Comparison of ENCODE assay signal across 8 mouse cellular contexts in genomic region chr7:12874301-12874700, GRCm38 (mm10). TPM values are rescaled to one million over a fixed set of nuclear protein-coding genes. Genes with fewer than 3 reads are reported as not detected.
DNase-seq lines count a peak whose midpoint lies in the region; ATAC-seq and TF ChIP-seq lines count a peak whose summit lies in the region.
"Had no signal": no experiment of that assay in that cellular context is flagged by ENCODE, and none has a peak within 500 bp of the region (broad histone marks: within the 10 kb centered on the region; RNA-seq: fewer than 3 reads in every experiment).

No protein-coding gene starts in this region.

- H3K79me2 ChIP-seq in CH12.LX (replicated peaks; ENCODE audit: control insufficient read depth, extremely low read depth, insufficient read depth, poor library complexity, severe bottlenecking): no peaks in the 10 kb centered on the region

- H3K27me3 ChIP-seq in intestine, postnatal 0 days (replicated peaks; ENCODE audit: control insufficient read depth, insufficient read depth, low read length): no peaks in the 10 kb centered on the region
- no peaks in the 10 kb centered on the region for H3K27me3 ChIP-seq in intestine, embryonic 15.5 days (replicated peaks)
- peaks cover 14% of the 10 kb centered on the region for H3K27me3 ChIP-seq in CH12.LX (replicated peaks)
- H3K27me3 ChIP-seq: midbrain, embryonic 12.5 days had no signal

- no peak overlapping the region for H3K27ac ChIP-seq in intestine, postnatal 0 days (ENCODE audit: low read depth, low read length)
- H3K27ac ChIP-seq in intestine, embryonic 15.5 days: no peak overlapping the region
- no peak overlapping the region for H3K27ac ChIP-seq in CH12.LX (ENCODE audit: insufficient read depth, low read depth)
- H3K27ac ChIP-seq: midbrain, embryonic 12.5 days had no signal

- no peaks in the 10 kb centered on the region for H3K9me3 ChIP-seq in intestine, postnatal 0 days (ENCODE audit: control insufficient read depth)
- H3K9me3 ChIP-seq in intestine, embryonic 15.5 days: no peaks in the 10 kb centered on the region; the same call in 1 of the 2 replicates
- peaks cover 5% of the 10 kb centered on the region for H3K9me3 ChIP-seq in CH12.LX (replicated peaks; ENCODE audit: low read length)

- dilution Hi-C loops in CH12.LX (cut with MboI; ENCODE audit: extremely low pct_ligation_motif_present, extremely low pct_unique_long_range_greater_than_20kb, low sequenced_read_pairs): no loop called here

- no peak for ATAC-seq in intestine, postnatal 0 days
- ATAC-seq in intestine, embryonic 15.5 days: no peak

- 19% methylated on average over 3 of the region's 3 CpGs for WGBS in intestine, postnatal 0 days
- 20% methylated on average over 3 of the region's 3 CpGs for WGBS in intestine, embryonic 15.5 days

- no peak for TF ChIP-seq POLR2A in CH12.LX (IDR thresholded peaks at IDR 0.05; ENCODE audit: low read depth, low read length)

- peak; percentile 67 for TF ChIP-seq CTCF in intestine, postnatal 0 days (IDR thresholded peaks at IDR 0.05; ENCODE audit: low read depth)
- TF ChIP-seq CTCF in CH12.LX (conservative IDR thresholded peaks at IDR 0.05 in 1 of 2, IDR thresholded peaks at IDR 0.05 in 1 of 2; ENCODE audit: low read depth in 2 of 2, low read length in 2 of 2): peak; percentile 29 to 72; a peak in 3 of 4 replicates

- no peak overlapping the region for H3K4me2 ChIP-seq in intestine, postnatal 0 days (replicated peaks; ENCODE audit: low read depth)
- no peak overlapping the region for H3K4me2 ChIP-seq in intestine, embryonic 15.5 days (replicated peaks)
- H3K4me2 ChIP-seq in CH12.LX (ENCODE audit: insufficient read depth, low read depth, poor library complexity, severe bottlenecking): no peak overlapping the region
- H3K4me2 ChIP-seq: midbrain, embryonic 12.5 days had no signal

- H3K4me3 ChIP-seq in intestine, postnatal 0 days (ENCODE audit: low read depth, low read length): no peak overlapping the region
- H3K4me3 ChIP-seq in intestine, embryonic 15.5 days (replicated peaks): no peak overlapping the region
- no peak overlapping the region for H3K4me3 ChIP-seq in CH12.LX (replicated peaks in 1 of 3; ENCODE audit: low read depth in 2 of 3, low read length in 2 of 3, poor library complexity in 1 of 3)
- H3K4me3 ChIP-seq: midbrain, embryonic 12.5 days had no signal

- peak; percentile 67 for TF ChIP-seq RAD21 in CH12.LX (IDR thresholded peaks at IDR 0.05; ENCODE audit: low read depth, low read length)

- in situ Hi-C loops in CH12.LX (cut with MboI; ENCODE audit: low pct_ligation_motif_present, low pct_unique_long_range_greater_than_20kb, low sequenced_read_pairs): no loop called here

- TF ChIP-seq EP300 in CH12.LX (IDR thresholded peaks at IDR 0.05; ENCODE audit: low read length): no peak

- H3K4me1 ChIP-seq in intestine, postnatal 0 days (replicated peaks; ENCODE audit: control insufficient read depth, insufficient read depth, low read length): no peaks in the 10 kb centered on the region
- H3K4me1 ChIP-seq in intestine, embryonic 15.5 days (replicated peaks): no peaks in the 10 kb centered on the region
- no peaks in the 10 kb centered on the region for H3K4me1 ChIP-seq in CH12.LX (ENCODE audit: control insufficient read depth in 1 of 2, insufficient read depth in 2 of 2)
- H3K4me1 ChIP-seq: midbrain, embryonic 12.5 days had no signal

- DNase-seq in A20 (ENCODE audit: low read depth, low spot score): peak; percentile 59
- DNase-seq in CH12.LX (ENCODE audit: extremely low read depth): peak; percentile 60
- peak; percentile 40 for DNase-seq in forelimb bud, embryonic 11.5 days (ENCODE audit: low read depth, low spot score)
- DNase-seq in spleen, postnatal 4 days (ENCODE audit: low spot score in 2 of 2): no peak
- DNase-seq in cerebellum, adult 8-10 months: no peak

- no peaks in the 10 kb centered on the region for H3K36me3 ChIP-seq in intestine, postnatal 0 days (ENCODE audit: control insufficient read depth, insufficient read depth)
- H3K36me3 ChIP-seq in intestine, embryonic 15.5 days: no peaks in the 10 kb centered on the region
- H3K36me3 ChIP-seq in CH12.LX (replicated peaks in 1 of 2; ENCODE audit: control insufficient read depth in 1 of 2, insufficient read depth in 1 of 2, low read length in 1 of 2): no peaks in the 10 kb centered on the region
- H3K36me3 ChIP-seq: midbrain, embryonic 12.5 days had no signal

- no peak overlapping the region for H3K9ac ChIP-seq in intestine, postnatal 0 days (ENCODE audit: low read depth, low read length)
- no peak overlapping the region for H3K9ac ChIP-seq in intestine, embryonic 15.5 days
- H3K9ac ChIP-seq in CH12.LX (ENCODE audit: insufficient read depth, low read depth): no peak overlapping the region
- H3K9ac ChIP-seq: midbrain, embryonic 12.5 days had no signal

TF ChIP-seq in CH12.LX, 34 proteins besides CTCF, POLR2A, EP300 and RAD21:
- TF ChIP-seq SMC3 (IDR thresholded peaks at IDR 0.05; ENCODE audit: low read depth, low read length) (peak; percentile 46), MXI1 (IDR thresholded peaks at IDR 0.05; ENCODE audit: low read depth, low read length) (no peak)

RNA-seq across cellular contexts. Expression of gene Zfp128, which starts 6.7 kb away (rescaled TPM):
- 0.97 and 1.2 TPM in 2 replicates for polyA plus RNA-seq in intestine, postnatal 0 days (2015; fragmentation: Nextera tagmentation; extraction: Ambion mirVana)
- 3.1 and 3.3 TPM in 2 replicates for polyA plus RNA-seq in intestine, embryonic 15.5 days (2015; fragmentation: Nextera tagmentation; extraction: Ambion mirVana)
- total RNA-seq in CH12.LX (2012; rRNA removed) (1.2 and 1.4 TPM in 2 replicates), CH12.LX (2014; rRNA removed) (0.96 and 1.2 TPM in 2 replicates)
- 0.61 and 0.78 TPM in 2 replicates for polyA plus RNA-seq in CH12.LX (2012; ENCODE audit: insufficient read length, low read depth)

RNA-seq across cellular contexts. Expression of gene Zscan22, which starts 23.3 kb away (rescaled TPM):
- 4.0 and 4.4 TPM in 2 replicates for polyA plus RNA-seq in intestine, postnatal 0 days (2015; fragmentation: Nextera tagmentation; extraction: Ambion mirVana)
- 12.2 and 12.7 TPM in 2 replicates for polyA plus RNA-seq in intestine, embryonic 15.5 days (2015; fragmentation: Nextera tagmentation; extraction: Ambion mirVana)
- 3.2 and 4.2 TPM in 2 replicates for total RNA-seq in CH12.LX (2012; rRNA removed)
- 2.8 and 3.3 TPM in 2 replicates for total RNA-seq in CH12.LX (2014; rRNA removed)
- polyA plus RNA-seq in CH12.LX (2012; ENCODE audit: insufficient read length, low read depth): 7.6 and 8.9 TPM in 2 replicates

RNA-seq across cellular contexts. Expression of gene Zfp110, which starts 39.7 kb away (rescaled TPM):
- 12.5 and 15.6 TPM in 2 replicates for polyA plus RNA-seq in intestine, postnatal 0 days (2015; fragmentation: Nextera tagmentation; extraction: Ambion mirVana)
- 27.5 and 27.9 TPM in 2 replicates for polyA plus RNA-seq in intestine, embryonic 15.5 days (2015; fragmentation: Nextera tagmentation; extraction: Ambion mirVana)
- total RNA-seq in CH12.LX (2012; rRNA removed) (29.3 and 31.0 TPM in 2 replicates), CH12.LX (2014; rRNA removed) (26.6 and 31.5 TPM in 2 replicates)
- polyA plus RNA-seq in CH12.LX (2012; ENCODE audit: insufficient read length, low read depth): 14.8 and 16.2 TPM in 2 replicates

RNA-seq across cellular contexts. Expression of gene Rps5, which starts 47.8 kb away (rescaled TPM):
- polyA plus RNA-seq in intestine, postnatal 0 days (2015; fragmentation: Nextera tagmentation; extraction: Ambion mirVana): 555 and 561 TPM in 2 replicates
- polyA plus RNA-seq in intestine, embryonic 15.5 days (2015; fragmentation: Nextera tagmentation; extraction: Ambion mirVana): 1,008 and 1,147 TPM in 2 replicates
- total RNA-seq in CH12.LX (2012; rRNA removed): 3,671 and 4,026 TPM in 2 replicates
- 3,631 and 4,293 TPM in 2 replicates for total RNA-seq in CH12.LX (2014; rRNA removed)
- polyA plus RNA-seq in CH12.LX (2012; ENCODE audit: insufficient read length, low read depth): 2,088 and 2,166 TPM in 2 replicates

RNA-seq across cellular contexts. Expression of gene Rnf225, which starts 52.9 kb away (rescaled TPM):
- 0.05 and 0.09 TPM in 2 replicates for polyA plus RNA-seq in intestine, postnatal 0 days (2015; fragmentation: Nextera tagmentation; extraction: Ambion mirVana)
- polyA plus RNA-seq in intestine, embryonic 15.5 days (2015; fragmentation: Nextera tagmentation; extraction: Ambion mirVana): 0.33 and 0.47 TPM in 2 replicates
- total RNA-seq in CH12.LX (2012; rRNA removed): 1.1 and 1.3 TPM in 2 replicates
- total RNA-seq in CH12.LX (2014; rRNA removed): 0.89 and 0.90 TPM in 2 replicates
- 3.4 and 4.0 TPM in 2 replicates for polyA plus RNA-seq in CH12.LX (2012; ENCODE audit: insufficient read length, low read depth)

Comparison
In these comparisons a context has a peak if more than half of its experiments do, and no peak if none do; other contexts are left out.
1. DNase-seq: peak in A20 (single experiment), CH12.LX (single experiment) and forelimb bud, embryonic 11.5 days (single experiment); none in spleen, postnatal 4 days (0 of 2) and cerebellum, adult 8-10 months (single experiment).